Mouse (Mus musculus) left cerebral cortex, postnatal 25 days (tissue): ENCODE data around the gene Tbx6. TPM values are rescaled to one million over a fixed set of nuclear protein-coding genes. Genes with fewer than 3 reads are reported as not detected.

Source experiments
- DNase-seq, 2 experiments: peaks; one replicate each; pipeline ENCODE4 v3.0.0; 2022; ENCODE audit warnings: low spot score in 2 of 2, mixed read lengths in 1 of 2
- intact Hi-C: fragments of 180-260 bp; cut with DNase I; formaldehyde crosslinking; loops from one replicate; pipeline ENCODE4 v1.15.1; 2025
- total RNA-seq, 2 experiments: library from RNA; stranded (reverse); gene quantifications; 2 replicates each; pipeline ENCODE4 v1.2.3; 2021

Gene Tbx6
- total RNA-seq = under 1 TPM in 1 of 2 experiments, not detected in 1; 0.87 TPM

DNA sequence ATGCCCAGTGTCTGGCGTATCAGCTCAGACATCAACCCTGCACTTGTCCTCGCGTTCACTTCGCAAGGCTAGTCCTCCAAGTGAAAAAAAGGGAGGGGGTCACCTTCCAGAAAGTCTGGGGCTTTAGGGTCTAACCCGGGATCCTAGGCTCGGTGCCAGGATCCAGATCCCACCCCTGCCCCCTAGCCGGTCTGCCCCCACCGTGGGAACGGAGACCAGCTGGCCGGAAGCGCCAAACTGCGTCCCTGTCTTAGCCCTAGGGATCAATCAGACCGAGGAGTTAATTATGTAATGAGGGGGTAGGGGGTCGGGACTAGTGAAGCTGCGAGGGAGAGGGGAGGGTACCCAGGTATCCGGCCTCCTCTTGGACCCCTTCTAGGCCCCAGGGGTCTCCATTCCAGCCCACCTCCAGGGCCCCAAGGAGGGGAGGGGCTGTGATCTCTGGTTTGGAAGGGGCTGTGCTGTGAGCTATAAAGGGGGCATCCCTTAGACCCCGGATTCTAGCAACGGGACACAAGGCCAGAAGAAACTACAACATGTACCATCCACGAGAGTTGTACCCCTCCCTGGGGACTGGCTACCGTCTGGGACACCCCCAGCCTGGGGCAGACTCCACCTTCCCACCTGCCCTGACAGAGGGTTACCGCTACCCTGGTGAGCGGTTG is at the start of gene Tbx6:
Gene Tbx6, plus strand, starts transcription at position 513 of the 665 bp plus-strand sequence.
- DNase-seq = no peak
- intact Hi-C loops = no loop called here

DNA sequence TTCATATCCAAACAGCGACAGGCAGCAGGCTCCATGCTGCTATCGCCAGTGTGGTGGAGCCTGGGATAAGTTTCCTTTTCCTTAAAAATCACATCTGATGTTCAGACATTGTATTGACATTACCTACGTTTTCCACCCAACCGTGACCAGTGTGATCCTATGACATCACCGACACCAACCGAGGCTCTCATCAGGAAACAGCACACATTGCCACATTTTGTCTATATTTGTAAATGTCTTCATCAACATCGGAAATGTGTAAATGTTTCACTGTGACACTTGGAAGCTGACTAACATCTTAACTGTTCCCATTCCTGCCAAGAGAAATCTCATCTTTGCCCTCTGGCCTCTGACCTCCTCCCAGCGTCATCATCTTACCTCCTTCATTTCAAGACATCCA is 45.2 kb upstream of the Tbx6 start:
- intact Hi-C loops = no loop called here
- DNase-seq = no peak

DNA sequence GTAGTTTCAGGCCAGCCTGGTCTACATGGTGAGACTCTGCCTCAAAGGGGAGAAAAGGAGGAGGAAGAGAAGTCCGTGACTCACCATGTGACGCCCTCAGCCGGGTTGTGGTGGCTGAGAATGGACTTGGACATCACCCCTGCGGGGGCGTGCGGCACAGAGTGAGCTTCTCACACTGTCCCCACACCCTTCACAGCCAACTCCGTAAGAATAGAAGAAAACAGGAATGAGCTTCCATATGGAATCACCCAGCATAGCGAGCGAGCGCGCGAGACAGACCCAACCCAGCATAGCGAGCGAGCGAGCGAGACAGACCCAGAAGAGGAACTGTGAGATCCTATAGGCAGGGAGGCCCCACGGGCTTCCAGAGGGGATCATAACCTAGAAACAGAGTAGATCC is 41.7 kb upstream of the Tbx6 start:
- DNase-seq = peak; percentile 44 to 93
- intact Hi-C loops = loop anchor here (1.0 to 2.0 kb wide), 3 partner anchors 19 to 35 kb away; no protein-coding TSS in a partner anchor

DNA sequence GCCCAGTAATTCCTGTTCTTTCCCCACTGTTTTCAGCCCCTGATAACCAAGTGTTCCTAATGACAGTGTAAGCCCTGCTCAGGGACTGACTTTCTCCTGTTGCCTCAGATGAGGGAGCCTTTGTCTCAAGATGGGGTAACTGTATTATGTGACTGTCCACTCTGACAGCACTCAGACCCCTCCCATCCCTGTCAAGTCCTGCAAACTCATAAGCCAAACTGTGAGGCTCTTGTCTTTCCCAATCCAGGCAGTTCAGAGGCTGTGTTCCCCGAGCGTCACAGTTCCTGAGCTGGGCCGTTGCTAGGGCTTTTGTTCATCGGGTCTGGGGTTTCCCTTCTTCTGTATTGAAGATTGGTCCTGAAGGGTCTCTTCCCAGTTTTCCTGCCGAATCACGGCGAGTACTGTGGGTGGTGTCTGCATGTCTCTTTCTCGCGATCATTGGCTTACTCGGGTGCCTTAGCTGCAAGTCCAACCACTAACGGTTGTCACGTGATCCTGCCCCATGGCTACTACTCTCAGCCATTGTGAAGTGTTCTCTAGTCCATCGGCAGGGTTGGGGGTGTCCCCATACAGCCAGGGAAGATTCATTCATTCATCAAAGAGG is 41.0 kb upstream of the Tbx6 start:
- intact Hi-C loops = no loop called here

DNA sequence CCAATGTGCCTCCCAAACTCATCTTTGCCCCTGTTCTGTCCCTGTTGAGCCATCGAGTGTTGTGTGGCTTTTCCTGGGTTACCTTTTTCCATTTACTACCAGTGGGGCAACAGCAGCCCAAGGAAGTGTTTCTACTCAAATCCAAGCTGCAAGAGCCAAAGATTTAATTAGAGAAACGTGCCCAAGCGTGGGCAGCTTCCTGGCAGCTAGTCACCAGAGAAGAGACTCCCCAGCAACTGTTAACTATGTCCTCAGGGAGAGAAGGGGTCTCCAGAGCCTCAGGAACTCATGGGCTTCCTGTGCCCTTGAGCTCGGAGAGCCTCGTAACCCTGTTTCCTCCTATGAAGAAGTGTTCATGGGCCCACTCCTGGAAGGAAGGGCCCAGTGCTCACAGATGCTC is 40.3 kb upstream of the Tbx6 start:
- no peak for DNase-seq
- intact Hi-C loops = no loop called here

More for the DNA sequence above, 41.0 kb upstream of the Tbx6 start:
- DNase-seq = no peak

DNA sequence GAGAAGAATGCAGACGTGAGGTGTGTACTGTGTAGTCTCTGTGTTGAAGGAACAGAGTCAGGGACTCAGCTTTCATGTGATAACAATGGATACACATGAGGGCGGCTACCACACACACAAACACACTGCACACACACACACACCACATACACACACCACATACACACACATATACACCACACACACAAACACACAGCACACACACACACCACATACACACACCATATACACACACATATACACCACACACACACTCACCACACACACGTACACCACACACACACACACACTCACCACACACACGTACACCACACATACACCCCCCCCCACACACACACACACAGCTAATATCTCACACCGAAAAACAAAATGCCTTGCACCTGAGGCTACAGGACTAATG is 39.8 kb upstream of the Tbx6 start:
- DNase-seq = no peak
- intact Hi-C loops = no loop called here

DNA sequence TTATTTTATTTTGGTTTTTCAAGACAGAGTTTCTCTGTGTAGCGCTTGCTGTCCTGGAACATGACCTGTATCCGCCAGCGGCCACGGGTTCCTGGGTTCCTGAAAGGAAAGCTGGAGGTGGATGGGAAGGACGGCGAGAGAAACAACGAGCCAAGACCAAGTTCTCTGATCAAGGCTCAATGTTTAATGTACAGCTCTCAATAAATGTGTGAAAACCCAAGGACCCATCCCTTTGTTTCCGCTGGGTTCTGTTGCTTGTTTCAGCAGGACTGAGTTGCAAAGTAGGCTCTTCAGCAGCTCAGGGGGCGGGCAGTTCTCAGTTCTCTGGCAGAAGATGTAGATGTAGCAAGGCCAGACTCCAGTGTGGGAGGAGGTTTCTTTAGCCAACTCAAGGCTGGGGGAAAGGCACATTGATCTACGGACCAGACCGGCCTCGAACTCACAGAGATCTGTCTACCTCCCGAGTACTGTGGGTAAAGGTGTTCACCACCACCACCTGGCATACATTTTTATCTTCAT is 39.3 kb upstream of the Tbx6 start:
- DNase-seq = peak in 1 of 2 experiments; percentile 56
- intact Hi-C loops = no loop called here

DNA sequence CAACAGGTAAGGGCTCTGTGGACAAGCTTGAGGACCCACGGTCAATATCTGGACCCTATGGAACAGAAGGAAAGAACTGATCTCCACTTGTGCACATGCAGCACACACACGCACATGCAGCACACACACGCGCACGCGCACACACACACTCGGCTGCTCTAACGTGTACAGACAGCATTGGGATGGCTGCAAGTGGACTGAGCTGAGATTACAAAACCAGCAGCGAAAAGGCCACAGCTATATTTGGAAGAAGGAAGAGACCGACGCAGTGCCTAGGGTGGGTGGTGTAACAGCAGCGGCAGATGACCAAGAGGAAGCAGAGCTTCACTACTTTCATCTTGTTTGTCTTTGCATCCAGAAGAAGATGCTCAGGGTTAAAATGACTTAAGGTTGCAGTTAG is 35.2 kb upstream of the Tbx6 start:
- intact Hi-C loops = no loop called here

DNA sequence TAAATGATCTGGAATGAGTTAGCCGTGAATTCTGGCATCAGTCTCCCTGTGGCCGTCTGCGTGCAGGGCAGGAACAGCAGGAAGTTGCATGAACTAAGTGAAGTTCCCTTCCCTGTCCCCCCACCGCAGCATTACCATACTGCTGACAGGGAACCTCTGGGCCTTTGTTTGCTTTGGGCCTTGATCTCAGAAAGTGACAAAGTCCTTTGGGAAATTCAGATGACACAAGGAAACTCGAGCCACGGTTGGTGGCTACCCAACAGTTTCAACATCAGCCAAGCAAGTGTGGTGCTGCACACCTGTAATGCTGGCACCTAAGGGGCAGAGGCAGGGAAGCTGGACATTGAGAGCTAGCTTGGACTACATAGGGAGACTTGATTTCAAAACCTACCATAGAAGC is 34.5 kb upstream of the Tbx6 start:
- DNase-seq = no peak
- intact Hi-C loops = no loop called here

More for the DNA sequence above, 35.2 kb upstream of the Tbx6 start:
- DNase-seq = peak; percentile 17 to 55

DNA sequence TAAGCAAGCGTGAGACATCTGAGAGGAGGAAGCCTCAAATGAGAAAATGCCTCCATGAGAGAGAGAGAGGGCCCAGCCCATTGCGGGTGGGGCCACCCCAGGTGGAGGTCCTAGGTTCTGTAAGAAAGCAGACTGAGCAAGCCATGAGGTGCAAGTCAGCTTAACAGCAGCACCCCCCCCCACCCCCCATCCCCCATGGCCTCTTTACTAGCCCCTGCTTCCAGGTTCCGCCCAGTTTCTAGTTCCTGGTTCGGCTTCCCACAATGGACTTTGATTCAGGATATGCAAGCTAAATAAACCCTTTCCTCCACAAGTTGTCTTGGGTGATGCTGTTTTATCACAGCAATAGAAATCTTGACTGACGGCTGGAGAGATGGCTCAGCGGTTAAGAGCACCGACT is 32.5 kb upstream of the Tbx6 start:
- intact Hi-C loops = no loop called here
- DNase-seq = no peak

DNA sequence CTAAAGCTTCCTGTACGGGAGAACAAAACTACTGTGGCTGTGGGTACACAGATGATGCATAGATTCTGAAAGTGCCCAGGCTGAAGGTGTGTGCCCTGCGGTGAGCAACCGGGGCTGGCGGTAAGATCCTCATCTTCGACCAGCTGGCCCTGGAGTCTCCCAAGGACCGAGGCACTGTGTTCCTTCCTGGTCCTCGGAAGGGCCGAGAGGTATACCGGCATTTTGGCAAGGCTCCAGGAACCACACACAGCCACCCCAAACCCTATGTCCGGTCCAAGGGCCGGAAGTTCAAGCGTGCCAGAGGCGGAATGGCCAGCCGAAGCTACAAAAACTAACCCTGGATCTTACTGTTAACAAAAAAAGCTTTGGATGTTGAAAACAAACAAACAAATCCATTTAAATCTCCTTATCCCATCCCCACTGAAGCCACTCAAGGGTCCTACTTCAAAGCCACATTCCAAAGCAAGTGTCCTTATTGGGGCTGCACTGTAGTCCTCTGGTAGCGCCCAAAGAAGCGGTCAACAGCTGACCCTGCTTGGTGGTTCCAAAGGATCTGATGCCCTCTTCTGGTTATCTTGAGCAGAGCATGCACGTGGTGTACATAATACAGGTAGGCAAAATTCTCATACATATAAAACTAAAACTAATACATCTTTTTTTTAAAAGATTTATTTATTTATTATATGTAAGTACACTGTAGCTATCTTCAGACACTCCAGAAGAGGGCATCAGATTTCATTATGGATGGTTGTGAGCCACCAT is 31.5 kb upstream of the Tbx6 start:
- intact Hi-C loops = no loop called here
- DNase-seq = no peak

DNA sequence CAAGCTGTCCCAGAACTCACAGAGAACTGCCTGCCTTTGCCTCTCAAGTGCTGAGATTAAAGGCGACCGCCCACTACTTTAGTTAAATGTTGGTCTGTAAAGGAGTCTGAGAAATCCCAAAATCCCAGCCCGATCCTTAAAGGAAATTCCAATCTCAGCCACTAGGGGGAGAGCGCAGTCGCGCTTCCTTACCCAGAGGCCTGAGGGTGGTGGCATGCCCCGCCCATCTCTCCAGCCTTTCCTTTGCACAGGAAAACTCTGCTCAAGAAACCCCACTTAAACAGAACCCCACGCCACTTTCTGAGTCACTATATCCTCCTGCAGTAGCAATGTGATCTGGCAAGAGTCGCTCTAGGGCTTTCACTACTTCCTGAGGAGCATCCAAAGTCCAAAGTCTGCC is 26.4 kb upstream of the Tbx6 start:
- intact Hi-C loops = loop anchor here (5.0 kb wide), 1 partner anchor 108 kb away; the partner anchor contains the start of gene Sgf29
- DNase-seq = peak; percentile 73 to 81

DNA sequence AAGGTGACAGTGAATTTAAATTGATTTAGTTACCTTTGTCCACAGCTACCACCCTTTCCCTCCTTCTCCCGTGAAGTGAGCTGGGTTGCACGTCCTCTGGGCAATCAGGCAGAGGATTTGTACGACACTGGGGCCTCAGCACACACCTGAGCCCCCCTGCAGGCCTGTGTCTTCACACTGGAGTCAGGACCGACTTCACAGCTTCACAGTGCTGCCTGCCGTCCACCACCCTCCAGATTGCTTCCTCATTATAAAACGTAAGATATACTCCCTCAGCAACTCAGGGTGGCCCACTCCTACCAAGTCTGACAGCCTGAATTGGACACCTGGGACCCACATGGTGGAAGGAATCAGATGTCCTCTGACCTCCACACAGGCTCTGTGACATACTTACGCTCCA is 22.7 kb upstream of the Tbx6 start:
- intact Hi-C loops = loop anchor here (5.0 kb wide), 1 partner anchor 111 kb away; the partner anchor contains the start of gene Sgf29
- DNase-seq = no peak

DNA sequence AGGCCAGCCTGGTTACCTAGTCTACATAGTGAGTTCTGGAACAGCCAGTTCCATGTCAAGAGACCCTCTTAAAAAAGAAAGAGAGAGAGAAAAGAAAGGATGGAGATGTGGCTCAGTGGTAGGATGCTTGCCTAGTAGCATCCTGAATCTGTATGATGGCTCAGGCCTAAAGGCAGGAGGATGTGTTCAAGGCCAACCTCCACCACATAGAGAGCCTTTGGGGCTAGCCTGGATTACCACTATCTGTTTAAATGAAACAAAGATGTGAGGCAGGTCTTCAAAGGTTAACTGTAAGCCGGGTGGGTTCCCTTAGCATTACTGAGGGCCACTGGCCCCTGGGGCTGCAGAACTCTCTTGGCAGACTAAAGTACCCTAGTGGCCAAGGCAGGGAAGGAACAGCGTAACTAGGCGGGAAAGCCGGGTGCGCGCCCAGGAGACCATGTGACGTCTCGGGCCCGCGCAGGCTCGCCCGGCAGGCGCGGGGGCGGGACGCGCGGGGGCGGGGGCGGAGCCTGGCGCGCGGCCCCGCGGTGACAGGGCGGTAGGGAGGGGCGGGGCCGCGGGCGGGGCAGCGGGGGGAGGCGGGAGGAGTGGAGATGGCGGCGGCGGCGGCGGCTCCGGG is 22.1 kb upstream of the Tbx6 start, which contains the start of gene Mapk3:
Gene Mapk3, plus strand, starts transcription at position 552 of the 622 bp plus-strand sequence.
- intact Hi-C loops = loop anchor here (5.0 kb wide), 1 partner anchor 112 kb away; the partner anchor contains the start of gene Sgf29
- DNase-seq = peak; percentile 89 to 90

DNA sequence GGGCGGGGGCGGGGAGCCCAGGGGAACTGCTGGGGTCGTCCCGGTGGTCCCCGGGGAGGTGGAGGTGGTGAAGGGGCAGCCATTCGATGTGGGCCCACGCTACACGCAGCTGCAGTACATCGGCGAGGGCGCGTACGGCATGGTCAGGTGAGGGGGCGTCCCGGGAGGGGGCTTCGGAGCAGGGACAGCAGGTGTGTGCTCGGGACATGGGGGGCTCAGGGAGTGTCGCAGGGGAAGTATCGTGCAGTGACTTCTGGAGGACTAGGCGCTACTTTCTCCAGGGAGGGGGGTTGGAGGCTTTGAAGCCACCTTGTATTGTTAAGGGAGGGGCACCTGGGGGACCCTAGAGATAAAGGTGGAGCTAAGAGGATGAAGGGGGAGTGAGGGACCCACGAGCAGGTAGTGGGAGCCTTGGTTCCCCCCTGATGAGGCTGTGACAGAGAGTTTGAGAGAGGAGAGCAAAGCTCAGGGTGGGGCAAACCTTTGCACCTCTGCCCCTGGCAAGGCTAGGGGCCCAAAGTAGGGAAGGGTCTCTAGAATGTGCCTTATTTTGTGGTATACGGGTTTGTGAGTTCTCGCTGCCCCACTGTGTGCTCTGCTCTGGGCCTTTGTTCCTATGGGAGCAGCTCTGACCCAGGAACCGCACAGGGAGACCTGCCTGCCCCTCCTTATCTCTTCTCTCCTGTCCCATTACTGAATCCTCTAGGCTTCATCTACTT is 21.5 kb upstream of the Tbx6 start:
- intact Hi-C loops = loop anchor here (5.0 kb wide), 1 partner anchor 113 kb away; the partner anchor contains the start of gene Sgf29
- no peak for DNase-seq

DNA sequence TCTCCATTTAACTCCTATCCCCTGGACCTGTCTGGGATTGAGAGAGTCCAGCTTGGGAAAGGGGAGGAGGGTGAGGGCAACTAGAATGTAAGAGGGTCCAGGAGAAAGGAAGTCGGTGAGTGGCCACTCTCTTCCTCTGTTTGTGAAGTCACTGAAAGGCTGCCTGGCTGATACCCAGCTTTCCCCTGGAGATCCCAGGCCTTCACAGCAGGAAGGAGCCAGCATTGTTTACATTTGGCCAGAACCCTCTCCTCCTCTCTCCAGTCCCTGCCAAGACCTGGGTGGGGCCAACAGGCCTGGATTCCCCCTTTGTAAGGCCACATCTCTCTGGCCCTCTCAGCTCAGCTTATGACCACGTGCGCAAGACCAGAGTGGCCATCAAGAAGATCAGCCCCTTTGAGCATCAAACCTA is 20.9 kb upstream of the Tbx6 start:
- intact Hi-C loops = no loop called here
- DNase-seq = no peak

DNA sequence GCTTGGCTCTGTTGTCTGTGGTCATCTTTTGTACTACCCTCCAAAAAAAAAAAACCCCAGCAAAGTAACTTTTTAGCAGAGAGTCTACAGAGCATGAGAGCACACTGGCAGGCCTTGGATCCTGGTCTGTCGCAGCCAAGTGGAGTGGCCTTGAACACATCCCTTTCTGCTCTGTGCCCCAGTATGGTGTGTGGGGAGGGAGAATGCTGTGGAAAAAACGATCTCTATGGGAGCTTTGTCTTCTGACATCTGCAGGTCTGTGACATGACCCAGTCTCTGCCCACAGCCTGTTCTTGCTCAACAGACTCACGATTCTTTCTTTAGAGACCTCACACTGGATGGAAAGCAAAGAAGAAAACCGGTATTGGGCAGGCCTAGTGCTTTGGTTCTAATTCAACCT is 20.3 kb upstream of the Tbx6 start:
- no peak for DNase-seq
- intact Hi-C loops = no loop called here

DNA sequence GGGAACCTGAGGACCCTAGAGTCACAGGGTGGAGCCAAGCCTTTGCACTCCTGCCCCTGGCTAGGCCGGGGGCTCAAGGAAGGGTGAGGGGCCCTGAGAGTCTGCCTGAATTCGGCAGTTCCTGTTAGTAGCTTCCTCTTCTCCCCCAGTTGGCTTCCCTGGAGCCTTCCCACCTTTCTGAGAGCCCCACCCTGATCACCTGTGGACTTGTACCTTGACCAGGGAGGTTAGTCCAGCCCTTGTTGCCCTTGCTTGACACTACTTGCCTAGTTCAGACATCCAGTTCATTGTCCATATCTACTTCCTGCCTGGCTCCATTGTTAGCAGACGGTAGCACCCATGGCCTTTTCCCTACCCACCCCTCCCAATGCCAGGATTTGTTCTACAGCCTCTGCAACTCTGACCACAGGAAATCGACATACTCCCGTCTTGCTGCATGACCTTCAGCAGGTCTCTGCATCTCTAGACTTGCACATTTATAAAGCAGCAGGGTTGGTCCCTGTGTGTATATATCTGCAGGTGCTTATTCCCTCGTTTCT is 19.7 kb upstream of the Tbx6 start:
- DNase-seq = no peak
- intact Hi-C loops = loop anchor here (1.0 to 2.0 kb wide), 3 partner anchors 15 to 57 kb away; partner anchors contain the start of gene Ypel3
